Mouse (Mus musculus) thymus, postnatal 4 days (tissue): Measurements from ENCODE around the gene Becn1.

Source experiments
- DNase-seq: peaks from one replicate; pipeline ENCODE4 v3.0.0; 2021

Becn1 gene

DNA sequence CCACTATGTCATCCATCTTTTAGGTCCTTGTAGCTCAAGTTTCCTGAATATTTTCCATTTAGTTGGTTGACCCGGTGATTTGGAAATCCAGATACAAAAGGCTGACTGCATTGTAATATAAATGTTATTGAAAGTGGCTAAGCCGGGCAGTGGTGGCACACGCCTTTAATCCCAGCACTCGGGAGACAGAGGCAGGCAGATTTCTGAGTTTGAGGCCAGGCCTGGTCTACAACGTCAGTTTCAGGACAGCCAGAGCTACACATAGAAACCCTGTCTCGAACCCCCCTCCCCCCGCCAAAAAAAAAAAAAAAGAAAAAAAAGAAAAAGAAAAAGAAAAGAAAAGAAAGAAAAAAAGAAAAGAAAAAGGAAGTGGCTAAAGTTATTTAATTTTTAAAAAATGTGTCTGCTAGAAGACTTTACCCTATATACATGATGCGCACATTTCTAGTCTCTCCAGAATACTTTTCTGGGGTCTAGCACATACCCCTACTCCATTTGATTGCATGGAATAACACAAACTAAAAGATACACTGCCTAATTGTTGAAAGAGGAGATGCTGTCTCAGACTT lies 13.1 kb upstream of the Becn1 start:
- no peak for DNase-seq

DNA sequence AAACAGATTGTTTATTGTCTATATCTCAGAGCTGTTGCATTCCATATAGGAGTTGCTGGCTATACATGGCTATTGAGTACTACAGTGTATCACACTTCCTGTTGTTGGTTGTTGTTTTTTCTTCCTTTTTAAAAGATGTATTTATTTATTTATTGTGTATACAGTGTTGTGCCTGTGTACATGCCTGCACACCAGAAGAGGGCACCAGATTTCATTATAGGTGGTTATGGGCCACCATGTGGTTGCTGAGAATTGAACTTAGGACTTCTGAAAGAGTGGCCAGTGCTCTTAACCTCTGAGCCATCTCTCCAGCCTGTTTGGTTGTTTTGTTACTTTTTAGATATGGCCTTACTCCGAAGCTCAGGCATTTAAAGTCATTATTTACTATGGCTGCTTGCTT lies 12.5 kb upstream of the Becn1 start:
- no peak for DNase-seq

DNA sequence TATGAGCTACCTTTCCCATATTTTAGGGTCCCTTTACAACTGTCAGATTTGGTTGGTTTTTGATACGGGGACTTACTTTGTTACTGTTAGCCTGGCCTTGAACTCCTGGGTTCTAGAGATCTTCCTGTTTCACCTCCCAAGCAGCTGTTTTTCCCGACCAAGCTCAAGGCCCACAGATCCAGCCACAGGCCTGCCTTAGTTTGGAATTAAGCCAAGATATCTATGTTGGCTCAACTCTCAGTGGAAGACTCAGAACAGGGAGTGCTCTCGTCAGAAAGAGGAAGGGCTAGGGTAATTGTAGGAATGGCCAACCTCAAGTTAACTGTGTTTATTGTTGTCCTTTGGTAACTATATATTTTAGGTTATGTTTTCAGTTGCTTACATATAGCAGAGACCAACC lies 10.1 kb upstream of the Becn1 start:
- no peak for DNase-seq

GRCm38 (mm10) chr11:101311083-101311482 lies 9.0 kb upstream of the Becn1 start:
- no peak for DNase-seq

GRCm38 (mm10) chr11:101307744-101308143 lies 5.7 kb upstream of the Becn1 start:
- DNase-seq, result no peak

DNA sequence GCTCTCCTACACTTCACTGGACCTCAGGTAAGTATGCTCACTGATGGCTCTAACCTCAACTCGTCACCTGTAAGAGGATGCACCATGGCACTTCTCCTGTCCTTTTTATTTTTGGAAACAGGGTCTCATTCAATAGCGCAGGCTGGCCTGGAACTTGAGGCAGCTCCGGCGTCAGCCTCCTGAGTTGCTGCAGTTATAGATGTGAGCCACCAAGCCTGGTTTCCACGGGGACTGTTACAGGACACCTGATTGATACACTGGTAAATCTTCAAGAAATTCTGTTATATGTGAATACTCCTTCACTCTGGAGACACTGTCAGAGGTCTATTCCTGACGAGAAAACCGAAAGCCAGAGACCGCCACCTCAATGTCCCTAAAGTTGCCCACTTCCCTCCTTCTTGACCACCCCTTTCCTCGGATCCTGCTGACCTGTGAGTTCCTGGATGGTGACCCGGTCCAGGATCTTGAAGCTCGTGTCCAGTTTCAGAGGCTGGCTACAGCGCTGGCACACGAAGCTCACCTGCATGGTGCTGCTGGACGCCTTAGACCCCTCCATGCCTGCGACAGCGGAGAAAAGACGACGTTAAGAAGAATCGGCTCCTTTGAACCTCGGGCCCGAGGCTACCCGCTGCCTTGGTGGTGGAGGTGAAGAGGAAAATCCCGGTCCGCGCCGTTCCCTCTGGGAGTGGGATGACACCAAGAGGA lies 635 bp downstream of the Becn1 start:
- DNase-seq, result no peak

- DNase-seq, result peak; percentile 49
Observed at GRCm38 (mm10) chr11:101300881-101301280, 1.2 kb downstream of the Becn1 start.

DNA sequence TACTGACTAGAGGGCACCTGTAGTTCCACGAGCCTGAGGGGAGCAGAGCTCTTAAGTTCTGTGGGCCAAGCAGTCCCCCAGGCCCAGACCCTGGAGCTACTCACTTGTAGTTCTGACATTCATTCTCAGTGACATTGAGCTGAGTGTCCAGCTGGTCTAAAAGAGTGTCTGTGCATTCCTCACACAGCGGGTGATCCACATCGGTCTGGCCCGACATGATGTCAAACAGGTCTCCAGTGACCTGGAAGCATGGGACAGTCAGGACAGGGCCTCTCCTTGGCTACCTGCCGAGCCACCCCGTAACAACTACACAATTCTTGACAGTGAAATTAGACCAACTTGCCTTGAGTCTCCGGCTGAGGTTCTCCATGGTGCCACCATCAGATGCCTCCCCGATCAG lies 6.9 kb downstream of the Becn1 start:
- DNase-seq, result no peak

- DNase-seq, result no peak
Observed at GRCm38 (mm10) chr11:101291231-101291630, 10.9 kb downstream of the Becn1 start.

- no peak for DNase-seq
Observed at GRCm38 (mm10) chr11:101287306-101287705, 14.8 kb downstream of the Becn1 start.

- no peak for DNase-seq
Observed at GRCm38 (mm10) chr11:101283805-101284204, 18.3 kb downstream of the Becn1 start.

- DNase-seq, result no peak
Observed at GRCm38 (mm10) chr11:101282896-101283295, 19.2 kb downstream of the Becn1 start.

GRCm38 (mm10) chr11:101280837-101281236 lies 21.2 kb downstream of the Becn1 start:
- no peak for DNase-seq

GRCm38 (mm10) chr11:101279193-101279569 lies 22.9 kb downstream of the Becn1 start:
- DNase-seq, result peak; percentile 34

- DNase-seq, result peak; percentile 87
Observed at GRCm38 (mm10) chr11:101278223-101279192, 23.6 kb downstream of the Becn1 start, which contains the start of the genes Cntd1 and Coa3. TSS of gene Cntd1 (plus strand) at chr11:101279012. TSS of gene Coa3 (minus strand) at chr11:101279114.

- no peak for DNase-seq
Observed at GRCm38 (mm10) chr11:101277381-101278222, 24.5 kb downstream of the Becn1 start.

DNA sequence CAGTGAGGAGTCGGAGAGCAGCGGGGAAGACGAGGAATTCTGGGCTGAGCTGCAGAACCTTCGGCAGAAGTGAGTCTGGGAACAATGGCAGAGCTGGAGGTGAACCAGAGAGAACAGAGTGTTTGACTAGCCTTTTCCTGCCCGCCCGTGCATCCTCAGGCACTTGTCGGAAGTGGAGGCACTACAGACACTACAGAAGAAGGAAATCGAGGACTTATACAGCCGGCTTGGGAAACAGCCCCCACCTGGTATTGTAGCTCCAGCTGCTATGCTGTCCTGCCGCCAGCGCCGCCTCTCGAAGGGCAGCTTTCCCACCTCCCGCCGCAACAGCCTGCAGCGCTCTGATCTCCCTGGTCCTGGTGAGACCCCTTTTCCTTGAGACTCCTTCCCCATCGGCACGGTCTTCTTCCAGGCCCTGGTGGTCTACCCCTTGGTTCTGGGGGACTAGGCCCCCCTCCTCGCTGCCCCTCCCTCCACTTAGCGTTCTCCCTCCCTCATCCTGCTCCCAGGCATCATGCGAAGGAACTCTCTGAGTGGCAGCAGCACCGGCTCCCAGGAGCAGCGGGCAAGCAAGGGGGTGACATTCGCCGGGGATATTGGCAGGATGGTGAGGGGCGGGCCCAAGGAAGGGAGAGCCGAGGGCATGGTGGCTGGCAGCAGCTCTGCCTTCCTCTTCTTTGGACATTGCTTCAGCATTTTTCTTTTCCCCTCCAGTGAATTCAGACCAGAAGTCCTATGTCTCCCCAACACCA lies 25.6 kb downstream of the Becn1 start:
- DNase-seq, result no peak

DNA sequence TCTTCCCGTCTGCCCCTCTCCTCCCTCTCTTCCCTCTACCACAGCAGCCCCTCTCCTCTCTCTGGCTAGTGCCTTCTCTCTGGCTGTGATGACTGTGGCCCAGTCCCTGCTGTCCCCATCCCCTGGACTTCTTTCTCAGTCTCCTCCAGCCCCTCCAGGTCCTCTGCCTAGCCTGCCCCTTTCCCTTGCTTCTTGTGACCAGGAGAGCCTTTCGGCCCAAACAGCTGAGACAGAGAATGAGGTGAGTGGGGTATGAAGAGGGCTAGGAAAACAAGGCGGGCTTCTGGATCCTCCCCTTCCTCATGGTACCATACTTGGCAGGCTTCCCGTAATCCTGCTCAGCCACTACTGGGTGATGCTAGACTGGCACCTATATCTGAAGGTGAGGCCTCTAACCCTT lies 26.8 kb downstream of the Becn1 start:
- DNase-seq, result no peak

DNA sequence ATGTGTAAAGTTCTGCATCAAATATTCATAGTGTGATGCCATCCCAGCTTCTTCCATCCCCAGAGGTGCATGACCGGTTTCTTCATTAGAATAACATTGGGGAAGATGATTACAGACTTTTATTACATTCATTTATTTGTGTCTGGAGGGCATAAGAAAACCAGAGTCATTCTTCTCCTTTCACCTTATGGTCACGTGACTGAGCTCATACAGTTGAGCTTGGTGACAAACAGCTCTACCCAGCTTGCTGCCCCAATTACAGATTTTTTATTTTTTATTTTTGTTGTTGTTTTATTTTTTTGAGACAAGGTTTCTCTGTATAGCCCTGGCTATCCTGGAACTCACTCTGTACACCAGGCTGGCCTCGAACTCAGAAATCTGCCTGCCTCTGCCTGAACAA lies 29.6 kb downstream of the Becn1 start:
- DNase-seq, result no peak

DNA sequence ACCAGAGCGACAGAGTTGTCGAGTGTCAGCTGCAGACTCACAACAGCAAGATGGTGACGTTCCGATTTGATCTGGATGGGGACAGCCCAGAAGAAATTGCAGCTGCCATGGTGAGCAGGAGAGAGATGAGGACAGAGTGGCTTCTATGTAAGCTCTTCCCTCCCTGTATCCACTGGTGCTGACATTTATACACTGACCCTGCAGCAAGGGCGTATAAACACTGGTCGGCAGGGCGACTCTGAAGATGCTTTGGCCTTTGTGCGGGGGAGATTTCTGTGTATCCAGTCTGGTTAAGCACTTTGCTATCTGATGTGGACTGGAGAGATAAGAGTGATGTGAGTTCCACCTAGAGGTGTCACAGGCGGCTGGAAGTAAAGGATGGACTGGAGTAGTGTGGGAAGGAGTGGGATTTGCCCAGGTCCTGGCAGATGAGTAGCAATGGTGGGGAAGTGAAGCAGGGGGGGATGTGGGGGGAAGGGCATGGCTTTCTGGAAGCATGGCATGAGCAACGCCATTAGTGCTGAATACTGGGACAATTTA lies 32.4 kb downstream of the Becn1 start:
- DNase-seq, result no peak

DNA sequence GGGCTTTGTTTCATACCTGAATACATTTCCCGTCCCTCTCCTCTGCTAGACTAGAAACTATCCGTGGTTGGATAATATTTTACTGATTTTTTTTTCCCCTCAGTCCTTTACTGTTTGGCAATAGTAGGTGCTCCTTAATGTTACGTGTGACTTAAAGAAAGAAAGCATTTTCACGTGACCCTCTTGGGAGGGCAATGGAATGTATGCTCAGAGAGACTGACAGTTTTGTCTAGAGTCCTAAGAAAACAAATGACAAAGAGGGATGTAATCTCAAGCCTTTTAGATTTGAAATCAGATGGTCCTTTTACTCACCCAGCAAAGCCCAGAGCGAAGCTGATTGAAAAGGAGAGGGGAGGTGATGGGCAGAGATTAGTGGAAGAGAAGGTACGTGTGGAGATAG lies 36.2 kb downstream of the Becn1 start:
- no peak for DNase-seq
